Mouse (Mus musculus): ENCODE results near the gene Wdr54. TPM values are rescaled to one million over a fixed set of nuclear protein-coding genes. Genes with fewer than 3 reads are reported as not detected.

Gene Wdr54
- total and polyA plus RNA-seq, 2 experiments from 2014 or later = 1.1 to 5.5 TPM

DNA sequence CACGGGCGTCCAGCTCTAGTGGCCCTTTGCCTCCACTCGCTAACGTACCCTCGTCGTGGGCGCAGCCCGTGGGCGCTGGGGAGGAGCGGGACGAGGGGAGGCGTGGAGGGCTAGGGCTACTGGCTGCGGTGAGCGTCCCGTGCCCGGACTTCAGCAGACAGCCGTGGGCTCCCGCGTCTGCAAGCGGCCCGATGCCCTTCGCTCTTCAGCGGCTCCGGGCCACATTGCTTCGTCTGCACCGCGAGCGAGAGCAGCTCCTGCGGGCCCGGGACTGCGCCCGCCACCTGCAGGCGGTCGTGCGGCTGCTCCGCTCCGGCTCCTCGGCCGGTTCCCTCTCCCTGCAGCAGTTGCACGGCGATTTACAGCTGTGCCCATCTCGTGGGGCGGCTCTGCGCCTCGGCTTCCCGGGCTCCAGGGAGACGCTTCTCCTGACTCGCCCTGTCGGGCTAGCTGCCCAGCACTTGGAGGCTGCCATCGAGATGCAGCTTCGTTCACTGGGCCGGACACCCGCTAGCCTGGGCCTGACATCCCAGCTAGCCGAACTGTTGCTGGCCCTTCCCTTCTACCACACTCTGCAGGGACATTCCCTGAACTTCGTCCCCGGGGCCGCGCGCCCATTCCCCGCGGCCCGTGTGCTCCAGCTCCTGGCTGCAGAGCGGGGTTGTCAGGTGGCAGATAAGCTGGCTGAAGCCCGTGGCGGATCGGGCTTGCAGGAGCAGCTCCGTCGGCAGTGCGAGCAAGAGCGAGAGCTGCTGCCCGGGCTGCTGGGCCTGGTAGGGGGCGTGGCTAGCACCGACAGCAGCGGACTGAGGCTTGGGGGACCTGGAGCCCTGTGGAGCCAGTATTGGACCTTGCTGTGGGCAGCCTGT is 54.3 kb downstream of the Wdr54 start:
- Histone ChIP-seq H3K9me3 (replicated peaks; ENCODE audit: control insufficient read depth, low read length) (no peaks in the 10 kb centered on the region), H3K9ac (replicated peaks; ENCODE audit: low read depth, low read length) (peak overlapping the region; percentile 75), H3K4me1 (ENCODE audit: control insufficient read depth, insufficient read depth) (0 out of 2 replicates have a peak, but pooled peaks cover 10% of the 10 kb centered on the region), H3K27ac (ENCODE audit: low read depth) (peak overlapping the region; percentile 85), H3K36me3 (replicated peaks; ENCODE audit: control insufficient read depth, insufficient read depth, low read length) (peaks cover 8% of the 10 kb centered on the region), H3K4me3 (ENCODE audit: low read depth, low read length) (peak overlapping the region; percentile 72), H3K4me2 (ENCODE audit: low read depth, low read length) (peak overlapping the region; percentile 97), H3K27me3 (ENCODE audit: control insufficient read depth, insufficient read depth, low read length) (no peaks in the 10 kb centered on the region)
- DNase-seq (ENCODE audit: low spot score) (peak; percentile 55), ATAC-seq (ENCODE audit: insufficient read depth, low read depth) (peak; percentile 84)
- WGBS = under 1% methylated on average over 60 of the region's 74 CpGs
- TF ChIP-seq CTCF (IDR thresholded peaks at IDR 0.05; ENCODE audit: low read depth) (peak; percentile 56), EP300 (IDR thresholded peaks at IDR 0.05; ENCODE audit: low read depth) (no peak)

DNA sequence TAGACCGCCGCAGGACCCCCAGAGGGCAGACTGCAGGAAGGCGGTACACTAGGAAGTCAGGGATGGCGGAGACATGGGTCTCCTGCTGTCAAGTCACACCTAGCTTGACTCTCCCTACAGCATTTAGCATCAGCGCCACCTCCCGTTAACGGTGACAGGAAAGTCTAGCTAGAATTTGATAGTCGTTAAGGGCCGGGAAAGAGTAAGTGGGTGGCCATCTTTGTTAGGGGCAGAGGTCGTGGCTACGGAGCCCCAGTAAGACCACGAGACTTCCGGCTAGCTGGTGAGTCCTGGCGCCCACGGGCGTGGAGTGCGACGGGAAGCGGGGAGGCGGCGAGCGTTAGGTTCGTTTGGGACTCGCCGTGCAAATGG is 54.9 kb downstream of the Wdr54 start, which contains the start of the genes Ccdc142 and Gm42688:
Gene Ccdc142 (plus strand): TSS at position 286 of the 372 bp plus-strand sequence.
Gene Gm42688 (plus strand): TSS at position 302 of the 372 bp plus-strand sequence.
- H3K9me3 ChIP-seq (replicated peaks; ENCODE audit: control insufficient read depth, low read length) = no peaks in the 10 kb centered on the region
- no peaks in the 10 kb centered on the region for H3K27me3 ChIP-seq (ENCODE audit: control insufficient read depth, insufficient read depth, low read length)
- 0 out of 2 replicates have a peak, but pooled peaks cover 10% of the 10 kb centered on the region for H3K4me1 ChIP-seq (ENCODE audit: control insufficient read depth, insufficient read depth)
- H3K9ac ChIP-seq (replicated peaks; ENCODE audit: low read depth, low read length) = peak within 1 kb of the TSS; percentile 75
- peaks cover 8% of the 10 kb centered on the region for H3K36me3 ChIP-seq (replicated peaks; ENCODE audit: control insufficient read depth, insufficient read depth, low read length)
- peak within 1 kb of the TSS; percentile 97 for H3K4me2 ChIP-seq (ENCODE audit: low read depth, low read length)
- under 1% methylated on average over 25 of the region's 25 CpGs for WGBS
- TF ChIP-seq CTCF (IDR thresholded peaks at IDR 0.05; ENCODE audit: low read depth) (peak; percentile 67), EP300 (IDR thresholded peaks at IDR 0.05; ENCODE audit: low read depth) (no peak)
- ATAC-seq (ENCODE audit: insufficient read depth, low read depth) (peak; percentile 87), DNase-seq (ENCODE audit: low spot score) (peak; percentile 91)
- H3K4me3 ChIP-seq (ENCODE audit: low read depth, low read length) = peak within 1 kb of the TSS; percentile 72
- H3K27ac ChIP-seq (ENCODE audit: low read depth) = peak within 1 kb of the TSS; percentile 85

Other genes with a start within 250 kb of the Wdr54 start
- not detected in 2 replicates for gene Sema4f, start 216.6 kb downstream of the Wdr54 start, total RNA-seq (2014; rRNA removed; ENCODE audit: low replicate concordance)
- gene Sema4f, start 216.6 kb downstream of the Wdr54 start, polyA plus RNA-seq (2015; fragmentation: Nextera tagmentation; extraction: Ambion mirVana) = 0.04 TPM in 1 of 2 replicates, not detected in the other
- 0.39 TPM in 1 of 2 replicates, not detected in the other for gene M1ap, start 209.5 kb downstream of the Wdr54 start, total RNA-seq (2014; rRNA removed; ENCODE audit: low replicate concordance)
- 0.59 and 0.75 TPM in 2 replicates for gene M1ap, start 209.5 kb downstream of the Wdr54 start, polyA plus RNA-seq (2015; fragmentation: Nextera tagmentation; extraction: Ambion mirVana)
- gene Dok1, start 122.9 kb downstream of the Wdr54 start, total RNA-seq (2014; rRNA removed; ENCODE audit: low replicate concordance) = 9.2 and 11.5 TPM in 2 replicates
- gene Dok1, start 122.9 kb downstream of the Wdr54 start, polyA plus RNA-seq (2015; fragmentation: Nextera tagmentation; extraction: Ambion mirVana) = 6.1 and 6.3 TPM in 2 replicates
- gene Loxl3, start 122.2 kb downstream of the Wdr54 start, total RNA-seq (2014; rRNA removed; ENCODE audit: low replicate concordance) = 9.0 and 9.8 TPM in 2 replicates
- gene Loxl3, start 122.2 kb downstream of the Wdr54 start, polyA plus RNA-seq (2015; fragmentation: Nextera tagmentation; extraction: Ambion mirVana) = 3.8 and 4.3 TPM in 2 replicates
- 156 and 219 TPM in 2 replicates for gene Aup1, start 101.9 kb downstream of the Wdr54 start, total RNA-seq (2014; rRNA removed; ENCODE audit: low replicate concordance)
- 104 and 108 TPM in 2 replicates for gene Aup1, start 101.9 kb downstream of the Wdr54 start, polyA plus RNA-seq (2015; fragmentation: Nextera tagmentation; extraction: Ambion mirVana)
- 46.3 and 50.3 TPM in 2 replicates for gene Htra2, start 101.1 kb downstream of the Wdr54 start, total RNA-seq (2014; rRNA removed; ENCODE audit: low replicate concordance)
- gene Htra2, start 101.1 kb downstream of the Wdr54 start, polyA plus RNA-seq (2015; fragmentation: Nextera tagmentation; extraction: Ambion mirVana) = 55.4 and 61.9 TPM in 2 replicates
- gene Dqx1, start 98.6 kb downstream of the Wdr54 start, total RNA-seq (2014; rRNA removed; ENCODE audit: low replicate concordance) = not detected in 2 replicates
- gene Dqx1, start 98.6 kb downstream of the Wdr54 start, polyA plus RNA-seq (2015; fragmentation: Nextera tagmentation; extraction: Ambion mirVana) = 0.08 and 0.32 TPM in 2 replicates
- not detected in 2 replicates for gene Tlx2, start 86.1 kb downstream of the Wdr54 start, total RNA-seq (2014; rRNA removed; ENCODE audit: low replicate concordance)
- not detected in 2 replicates for gene Tlx2, start 86.1 kb downstream of the Wdr54 start, polyA plus RNA-seq (2015; fragmentation: Nextera tagmentation; extraction: Ambion mirVana)
- gene Pcgf1, start 78.5 kb downstream of the Wdr54 start, total RNA-seq (2014; rRNA removed; ENCODE audit: low replicate concordance) = 12.1 and 14.8 TPM in 2 replicates
- gene Pcgf1, start 78.5 kb downstream of the Wdr54 start, polyA plus RNA-seq (2015; fragmentation: Nextera tagmentation; extraction: Ambion mirVana) = 13.2 and 14.7 TPM in 2 replicates
- not detected in 2 replicates for gene Lbx2, start 70.0 kb downstream of the Wdr54 start, total RNA-seq (2014; rRNA removed; ENCODE audit: low replicate concordance)
- 0.59 and 0.64 TPM in 2 replicates for gene Lbx2, start 70.0 kb downstream of the Wdr54 start, polyA plus RNA-seq (2015; fragmentation: Nextera tagmentation; extraction: Ambion mirVana)
- gene Ccdc142, start 54.8 kb downstream of the Wdr54 start, total RNA-seq (2014; rRNA removed; ENCODE audit: low replicate concordance) = 0.11 and 0.97 TPM in 2 replicates
- gene Ccdc142, start 54.8 kb downstream of the Wdr54 start, polyA plus RNA-seq (2015; fragmentation: Nextera tagmentation; extraction: Ambion mirVana) = 1.1 and 1.6 TPM in 2 replicates
- 2.4 and 3.4 TPM in 2 replicates for gene Gm42688, start 54.8 kb downstream of the Wdr54 start, total RNA-seq (2014; rRNA removed; ENCODE audit: low replicate concordance)
- 1.1 and 1.4 TPM in 2 replicates for gene Gm42688, start 54.8 kb downstream of the Wdr54 start, polyA plus RNA-seq (2015; fragmentation: Nextera tagmentation; extraction: Ambion mirVana)
- 87.9 and 156 TPM in 2 replicates for gene Mrpl53, start 47.4 kb downstream of the Wdr54 start, total RNA-seq (2014; rRNA removed; ENCODE audit: low replicate concordance)
- 242 and 247 TPM in 2 replicates for gene Mrpl53, start 47.4 kb downstream of the Wdr54 start, polyA plus RNA-seq (2015; fragmentation: Nextera tagmentation; extraction: Ambion mirVana)
- gene Mogs, start 40.9 kb downstream of the Wdr54 start, total RNA-seq (2014; rRNA removed; ENCODE audit: low replicate concordance) = 27.5 and 28.1 TPM in 2 replicates
- 7.9 and 9.4 TPM in 2 replicates for gene Mogs, start 40.9 kb downstream of the Wdr54 start, polyA plus RNA-seq (2015; fragmentation: Nextera tagmentation; extraction: Ambion mirVana)
- 151 and 186 TPM in 2 replicates for gene Wbp1, start 34.8 kb downstream of the Wdr54 start, total RNA-seq (2014; rRNA removed; ENCODE audit: low replicate concordance)
- 97.5 and 98.1 TPM in 2 replicates for gene Wbp1, start 34.8 kb downstream of the Wdr54 start, polyA plus RNA-seq (2015; fragmentation: Nextera tagmentation; extraction: Ambion mirVana)
- gene Ino80b, start 31.0 kb downstream of the Wdr54 start, total RNA-seq (2014; rRNA removed; ENCODE audit: low replicate concordance) = 8.9 and 11.6 TPM in 2 replicates
- gene Ino80b, start 31.0 kb downstream of the Wdr54 start, polyA plus RNA-seq (2015; fragmentation: Nextera tagmentation; extraction: Ambion mirVana) = 5.5 and 6.8 TPM in 2 replicates
- gene Rtkn, start 20.9 kb downstream of the Wdr54 start, total RNA-seq (2014; rRNA removed; ENCODE audit: low replicate concordance) = 40.0 and 45.9 TPM in 2 replicates
- gene Rtkn, start 20.9 kb downstream of the Wdr54 start, polyA plus RNA-seq (2015; fragmentation: Nextera tagmentation; extraction: Ambion mirVana) = 12.5 and 13.0 TPM in 2 replicates
- 2.0 TPM in 1 of 2 replicates, not detected in the other for gene 1700003E16Rik, start within 50 bp of the Wdr54 start, total RNA-seq (2014; rRNA removed; ENCODE audit: low replicate concordance)
- gene 1700003E16Rik, start within 50 bp of the Wdr54 start, polyA plus RNA-seq (2015; fragmentation: Nextera tagmentation; extraction: Ambion mirVana) = 0.20 and 0.45 TPM in 2 replicates
- gene Dctn1, start 9.5 kb upstream of the Wdr54 start, total RNA-seq (2014; rRNA removed; ENCODE audit: low replicate concordance) = 45.9 and 47.7 TPM in 2 replicates
- 48.9 and 50.8 TPM in 2 replicates for gene Dctn1, start 9.5 kb upstream of the Wdr54 start, polyA plus RNA-seq (2015; fragmentation: Nextera tagmentation; extraction: Ambion mirVana)
- not detected in 2 replicates for gene Slc4a5, start 63.4 kb upstream of the Wdr54 start, total RNA-seq (2014; rRNA removed; ENCODE audit: low replicate concordance)
- gene Slc4a5, start 63.4 kb upstream of the Wdr54 start, polyA plus RNA-seq (2015; fragmentation: Nextera tagmentation; extraction: Ambion mirVana) = 0.03 TPM in 1 of 2 replicates, not detected in the other
- 3.6 and 4.7 TPM in 2 replicates for gene Mthfd2, start 169.5 kb upstream of the Wdr54 start, total RNA-seq (2014; rRNA removed; ENCODE audit: low replicate concordance)
- gene Mthfd2, start 169.5 kb upstream of the Wdr54 start, polyA plus RNA-seq (2015; fragmentation: Nextera tagmentation; extraction: Ambion mirVana) = 8.5 and 8.9 TPM in 2 replicates
- gene Mob1a, start 169.6 kb upstream of the Wdr54 start, total RNA-seq (2014; rRNA removed; ENCODE audit: low replicate concordance) = 33.8 and 35.0 TPM in 2 replicates
- 15.1 and 15.9 TPM in 2 replicates for gene Mob1a, start 169.6 kb upstream of the Wdr54 start, polyA plus RNA-seq (2015; fragmentation: Nextera tagmentation; extraction: Ambion mirVana)
- 32.0 and 36.3 TPM in 2 replicates for gene Bola3, start 192.8 kb upstream of the Wdr54 start, total RNA-seq (2014; rRNA removed; ENCODE audit: low replicate concordance)
- gene Bola3, start 192.8 kb upstream of the Wdr54 start, polyA plus RNA-seq (2015; fragmentation: Nextera tagmentation; extraction: Ambion mirVana) = 492 and 553 TPM in 2 replicates

Measured in heart, postnatal 0 days (tissue).